Mouse (Mus musculus): ENCODE measurements at regions not wholly inside any gene's neighbourhood (a gene's known extent, or its start where the extent isn't known, plus 50 kb on each side); places are given as distances from the start of the nearest gene placed in this dataset.

GRCm38 (mm10) chr10:21468421-21468820 is 91.3 kb downstream of the Aldh8a1 start:
- Histone ChIP-seq H3K4me1 (ENCODE audit: control insufficient read depth in 1 of 2, insufficient read depth in 2 of 2) (peaks cover 7 to 31% of the 10 kb centered on the region in 2 experiments), H3K9me3 (replicated peaks; ENCODE audit: low read length) (no peaks in the 10 kb centered on the region), H3K4me3 (replicated peaks in 1 of 3; ENCODE audit: low read depth in 2 of 3, low read length in 2 of 3, poor library complexity in 1 of 3) (no peak overlapping the region), H3K27me3 (replicated peaks) (peaks cover 1% of the 10 kb centered on the region), H3K4me2 (ENCODE audit: insufficient read depth, low read depth, poor library complexity, severe bottlenecking) (no peak overlapping the region), H3K79me2 (replicated peaks; ENCODE audit: control insufficient read depth, extremely low read depth, insufficient read depth, poor library complexity, severe bottlenecking) (no peaks in the 10 kb centered on the region), H3K27ac (ENCODE audit: insufficient read depth, low read depth) (no peak overlapping the region), H3K36me3 (replicated peaks in 1 of 2; ENCODE audit: control insufficient read depth in 1 of 2, insufficient read depth in 1 of 2, low read length in 1 of 2) (no peaks in the 10 kb centered on the region), H3K9ac (ENCODE audit: insufficient read depth, low read depth) (no peak overlapping the region)
- dilution Hi-C loops (cut with MboI; ENCODE audit: extremely low pct_ligation_motif_present, extremely low pct_unique_long_range_greater_than_20kb, low sequenced_read_pairs) (no loop called here), in situ Hi-C loops (cut with MboI; ENCODE audit: low pct_ligation_motif_present, low pct_unique_long_range_greater_than_20kb, low sequenced_read_pairs) (no loop called here)
- TF ChIP-seq TCF12 (IDR thresholded peaks at IDR 0.05; ENCODE audit: low read depth, low read length): peak; percentile 68; the same call in 1 of the 2 replicates
- no peak for TF ChIP-seq MAZ (IDR thresholded peaks at IDR 0.05; ENCODE audit: low read depth, low read length)
- peak; percentile 32; the same call in 1 of the 2 replicates for TF ChIP-seq BHLHE40 (IDR thresholded peaks at IDR 0.05; ENCODE audit: low read depth, low read length)
- no peak for TF ChIP-seq JUN (IDR thresholded peaks at IDR 0.05; ENCODE audit: insufficient read depth, low read depth, low read length)
- no peak for TF ChIP-seq NRF1 (IDR thresholded peaks at IDR 0.05; ENCODE audit: low read depth, low read length)
- TF ChIP-seq EP300 (IDR thresholded peaks at IDR 0.05; ENCODE audit: low read length): peak; percentile 80
- peak; percentile 71 for DNase-seq (ENCODE audit: extremely low read depth)

GRCm38 (mm10) chr10:21469961-21470360 is 92.9 kb downstream of the Aldh8a1 start:
- dilution Hi-C loops (cut with MboI; ENCODE audit: extremely low pct_ligation_motif_present, extremely low pct_unique_long_range_greater_than_20kb, low sequenced_read_pairs): no loop called here
- Histone ChIP-seq H3K4me3 (replicated peaks in 1 of 3; ENCODE audit: low read depth in 2 of 3, low read length in 2 of 3, poor library complexity in 1 of 3) (no peak overlapping the region), H3K4me2 (ENCODE audit: insufficient read depth, low read depth, poor library complexity, severe bottlenecking) (no peak overlapping the region)

GRCm38 (mm10) chr10:21470589-21470988 is 93.5 kb downstream of the Aldh8a1 start:
- Histone ChIP-seq H3K27me3 (replicated peaks) (peaks cover 1% of the 10 kb centered on the region), H3K9me3 (replicated peaks; ENCODE audit: low read length) (no peaks in the 10 kb centered on the region), H3K4me3 (replicated peaks in 1 of 3; ENCODE audit: low read depth in 2 of 3, low read length in 2 of 3, poor library complexity in 1 of 3) (no peak overlapping the region), H3K27ac (ENCODE audit: insufficient read depth, low read depth) (no peak overlapping the region), H3K4me2 (ENCODE audit: insufficient read depth, low read depth, poor library complexity, severe bottlenecking) (no peak overlapping the region), H3K4me1 (ENCODE audit: control insufficient read depth in 1 of 2, insufficient read depth in 2 of 2) (peaks cover 7 to 29% of the 10 kb centered on the region in 2 experiments), H3K9ac (ENCODE audit: insufficient read depth, low read depth) (no peak overlapping the region), H3K36me3 (replicated peaks in 1 of 2; ENCODE audit: control insufficient read depth in 1 of 2, insufficient read depth in 1 of 2, low read length in 1 of 2) (no peaks in the 10 kb centered on the region), H3K79me2 (replicated peaks; ENCODE audit: control insufficient read depth, extremely low read depth, insufficient read depth, poor library complexity, severe bottlenecking) (no peaks in the 10 kb centered on the region)
- TF ChIP-seq GABPA (IDR thresholded peaks at IDR 0.05; ENCODE audit: insufficient replicate concordance, low read depth, low read length) (no peak), E2F4 (IDR thresholded peaks at IDR 0.05; ENCODE audit: insufficient replicate concordance, low read depth, low read length) (no peak), JUND (conservative IDR thresholded peaks at IDR 0.05; ENCODE audit: low read depth, low read length) (no peak), SIN3A (IDR thresholded peaks at IDR 0.05; ENCODE audit: low read length) (no peak), CTCF (conservative IDR thresholded peaks at IDR 0.05 in 1 of 2, IDR thresholded peaks at IDR 0.05 in 1 of 2; ENCODE audit: low read depth in 2 of 2, low read length in 2 of 2) (no peak), POLR2A (IDR thresholded peaks at IDR 0.05; ENCODE audit: low read depth, low read length) (no peak), JUN (IDR thresholded peaks at IDR 0.05; ENCODE audit: insufficient read depth, low read depth, low read length) (no peak), UBTF (IDR thresholded peaks at IDR 0.05; ENCODE audit: low read depth, low read length) (no peak)
- in situ Hi-C loops (cut with MboI; ENCODE audit: low pct_ligation_motif_present, low pct_unique_long_range_greater_than_20kb, low sequenced_read_pairs): no loop called here
- dilution Hi-C loops (cut with MboI; ENCODE audit: extremely low pct_ligation_motif_present, extremely low pct_unique_long_range_greater_than_20kb, low sequenced_read_pairs): no loop called here
- DNase-seq (ENCODE audit: extremely low read depth): no peak

More at GRCm38 (mm10) chr10:21469961-21470360, 92.9 kb downstream of the Aldh8a1 start:
- no peak for DNase-seq (ENCODE audit: extremely low read depth)
- no peaks in the 10 kb centered on the region for H3K9me3 ChIP-seq (replicated peaks; ENCODE audit: low read length)
- H3K9ac ChIP-seq (ENCODE audit: insufficient read depth, low read depth): no peak overlapping the region
- H3K79me2 ChIP-seq (replicated peaks; ENCODE audit: control insufficient read depth, extremely low read depth, insufficient read depth, poor library complexity, severe bottlenecking): no peaks in the 10 kb centered on the region
- H3K4me1 ChIP-seq (ENCODE audit: control insufficient read depth in 1 of 2, insufficient read depth in 2 of 2): peaks cover 7 to 31% of the 10 kb centered on the region in 2 experiments
- in situ Hi-C loops (cut with MboI; ENCODE audit: low pct_ligation_motif_present, low pct_unique_long_range_greater_than_20kb, low sequenced_read_pairs): no loop called here
- H3K27me3 ChIP-seq (replicated peaks): peaks cover 1% of the 10 kb centered on the region
- no peak overlapping the region for H3K27ac ChIP-seq (ENCODE audit: insufficient read depth, low read depth)
- TF ChIP-seq TBP (conservative IDR thresholded peaks at IDR 0.05; ENCODE audit: low read depth, low read length): no peak
- TF ChIP-seq ETS1 (conservative IDR thresholded peaks at IDR 0.05; ENCODE audit: low read depth, low read length): no peak
- TF ChIP-seq ZMIZ1 (IDR thresholded peaks at IDR 0.05; ENCODE audit: low read depth, low read length): no peak
- TF ChIP-seq POLR2A (IDR thresholded peaks at IDR 0.05; ENCODE audit: low read depth, low read length): no peak
- TF ChIP-seq POLR2AphosphoS2 (IDR thresholded peaks at IDR 0.05; ENCODE audit: low read depth, low read length): no peak
- TF ChIP-seq PAX5 (IDR thresholded peaks at IDR 0.05; ENCODE audit: low read length): no peak
- no peak for TF ChIP-seq E2F4 (IDR thresholded peaks at IDR 0.05; ENCODE audit: insufficient replicate concordance, low read depth, low read length)
- TF ChIP-seq MAX (IDR thresholded peaks at IDR 0.05; ENCODE audit: low read length): no peak
- no peak for TF ChIP-seq CHD2 (IDR thresholded peaks at IDR 0.05; ENCODE audit: low read length)
- no peak for TF ChIP-seq TCF12 (IDR thresholded peaks at IDR 0.05; ENCODE audit: low read depth, low read length)
- TF ChIP-seq JUND (conservative IDR thresholded peaks at IDR 0.05; ENCODE audit: low read depth, low read length): no peak
- no peak for TF ChIP-seq HCFC1 (IDR thresholded peaks at IDR 0.05; ENCODE audit: low read depth, low read length)
- TF ChIP-seq RAD21 (IDR thresholded peaks at IDR 0.05; ENCODE audit: low read depth, low read length): no peak
- no peak for TF ChIP-seq BHLHE40 (IDR thresholded peaks at IDR 0.05; ENCODE audit: low read depth, low read length)
- no peak for TF ChIP-seq MYC (IDR thresholded peaks at IDR 0.05; ENCODE audit: low read depth, low read length)
- no peak for TF ChIP-seq KAT2A (IDR thresholded peaks at IDR 0.05; ENCODE audit: insufficient replicate concordance, low read length)
- no peak for TF ChIP-seq UBTF (IDR thresholded peaks at IDR 0.05; ENCODE audit: low read depth, low read length)
- no peaks in the 10 kb centered on the region for H3K36me3 ChIP-seq (replicated peaks in 1 of 2; ENCODE audit: control insufficient read depth in 1 of 2, insufficient read depth in 1 of 2, low read length in 1 of 2)

Measured in CH12.LX (cell line).